Mouse (Mus musculus): ENCODE results near the gene Tmem253. TPM values are rescaled to one million over a fixed set of nuclear protein-coding genes. Genes with fewer than 3 reads are reported as not detected.

The Tmem253 gene
- polyA plus RNA-seq, 1 experiment from 2014 or later = 0.62 TPM

GRCm38 (mm10) chr14:51987177-51987576 lies 28.3 kb upstream of the Tmem253 start:
- Histone ChIP-seq H3K4me1 (ENCODE audit: control insufficient read depth, insufficient read depth, low read length) (peaks cover 12% of the 10 kb centered on the region), H3K27me3 (ENCODE audit: control insufficient read depth, insufficient read depth, low read length) (no peaks in the 10 kb centered on the region), H3K9ac (replicated peaks; ENCODE audit: low read depth, low read length) (no peak overlapping the region), H3K36me3 (ENCODE audit: control insufficient read depth, insufficient read depth, low read length) (peaks cover 48% of the 10 kb centered on the region), H3K4me3 (ENCODE audit: low read depth, low read length) (no peak overlapping the region), H3K27ac (ENCODE audit: low read length) (no peak overlapping the region), H3K4me2 (replicated peaks; ENCODE audit: low read depth, low read length) (no peak overlapping the region), H3K9me3 (ENCODE audit: control insufficient read depth, low read depth, low read length) (no peaks in the 10 kb centered on the region)
- no peak for ATAC-seq (ENCODE audit: insufficient number of reproducible peaks, insufficient read depth, low FRiP score, low read depth)
- 86% methylated on average over 6 of the region's 6 CpGs for whole genome bisulfite sequencing

DNA sequence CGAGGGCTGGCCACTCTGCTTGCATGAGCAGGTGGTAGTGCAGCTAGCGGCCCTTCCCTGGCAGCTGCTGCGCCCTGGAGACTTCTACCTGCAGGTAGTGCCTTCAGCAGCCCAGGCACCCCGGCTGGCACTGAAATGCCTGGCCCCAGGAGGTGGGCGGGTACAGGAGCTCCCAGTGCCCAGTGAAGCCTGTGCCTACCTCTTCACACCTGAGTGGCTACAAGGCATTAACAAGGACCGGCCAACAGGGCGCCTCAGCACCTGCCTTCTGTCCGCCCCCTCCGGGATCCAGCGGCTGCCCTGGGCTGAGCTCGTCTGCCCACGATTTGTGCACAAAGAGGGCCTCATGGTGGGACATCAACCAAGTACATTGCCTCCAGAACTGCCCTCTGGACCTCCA lies 26.7 kb upstream of the Tmem253 start:
- Histone ChIP-seq H3K27me3 (ENCODE audit: control insufficient read depth, insufficient read depth, low read length) (no peaks in the 10 kb centered on the region), H3K4me3 (ENCODE audit: low read depth, low read length) (no peak overlapping the region), H3K27ac (ENCODE audit: low read length) (no peak overlapping the region), H3K4me2 (replicated peaks; ENCODE audit: low read depth, low read length) (no peak overlapping the region), H3K4me1 (ENCODE audit: control insufficient read depth, insufficient read depth, low read length) (peaks cover 12% of the 10 kb centered on the region), H3K9ac (replicated peaks; ENCODE audit: low read depth, low read length) (no peak overlapping the region), H3K9me3 (ENCODE audit: control insufficient read depth, low read depth, low read length) (no peaks in the 10 kb centered on the region), H3K36me3 (ENCODE audit: control insufficient read depth, insufficient read depth, low read length) (peaks cover 56% of the 10 kb centered on the region)
- 81% methylated on average over 12 of the region's 12 CpGs for WGBS
- no peak for ATAC-seq (ENCODE audit: insufficient number of reproducible peaks, insufficient read depth, low FRiP score, low read depth)

- ATAC-seq (ENCODE audit: insufficient number of reproducible peaks, insufficient read depth, low FRiP score, low read depth) = no peak
- Histone ChIP-seq H3K4me3 (ENCODE audit: low read depth, low read length) (no peak overlapping the region), H3K4me2 (replicated peaks; ENCODE audit: low read depth, low read length) (no peak overlapping the region), H3K4me1 (ENCODE audit: control insufficient read depth, insufficient read depth, low read length) (peaks cover 8% of the 10 kb centered on the region; the same call in 1 of the 2 replicates), H3K9ac (replicated peaks; ENCODE audit: low read depth, low read length) (no peak overlapping the region), H3K36me3 (ENCODE audit: control insufficient read depth, insufficient read depth, low read length) (peaks cover 62% of the 10 kb centered on the region), H3K27me3 (ENCODE audit: control insufficient read depth, insufficient read depth, low read length) (no peaks in the 10 kb centered on the region), H3K27ac (ENCODE audit: low read length) (no peak overlapping the region), H3K9me3 (ENCODE audit: control insufficient read depth, low read depth, low read length) (no peaks in the 10 kb centered on the region)
- WGBS = 76% methylated on average over 12 of the region's 12 CpGs
These were observed 25.9 kb upstream of the Tmem253 start for GRCm38 (mm10) chr14:51989461-51989970.

DNA sequence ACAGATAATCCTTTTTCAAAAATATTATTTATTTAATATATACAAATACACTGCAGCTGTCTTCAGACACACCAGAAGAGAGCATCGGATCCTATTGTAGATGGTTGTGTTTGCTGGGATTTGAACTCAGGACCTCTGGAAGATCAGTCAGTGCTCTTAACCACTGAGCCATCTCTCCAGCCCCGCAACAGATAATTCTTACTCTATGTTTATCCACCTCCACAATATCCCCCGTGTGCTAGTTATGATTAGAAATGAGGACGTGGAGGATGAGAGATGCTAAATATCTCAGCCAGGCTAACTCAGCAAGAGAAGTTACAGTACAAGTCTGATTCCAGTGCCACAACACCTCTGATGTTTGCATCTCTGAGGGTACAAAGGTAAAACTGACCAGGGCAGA lies 21.0 kb upstream of the Tmem253 start:
- WGBS = 82% methylated on average over 4 of the region's 4 CpGs

DNA sequence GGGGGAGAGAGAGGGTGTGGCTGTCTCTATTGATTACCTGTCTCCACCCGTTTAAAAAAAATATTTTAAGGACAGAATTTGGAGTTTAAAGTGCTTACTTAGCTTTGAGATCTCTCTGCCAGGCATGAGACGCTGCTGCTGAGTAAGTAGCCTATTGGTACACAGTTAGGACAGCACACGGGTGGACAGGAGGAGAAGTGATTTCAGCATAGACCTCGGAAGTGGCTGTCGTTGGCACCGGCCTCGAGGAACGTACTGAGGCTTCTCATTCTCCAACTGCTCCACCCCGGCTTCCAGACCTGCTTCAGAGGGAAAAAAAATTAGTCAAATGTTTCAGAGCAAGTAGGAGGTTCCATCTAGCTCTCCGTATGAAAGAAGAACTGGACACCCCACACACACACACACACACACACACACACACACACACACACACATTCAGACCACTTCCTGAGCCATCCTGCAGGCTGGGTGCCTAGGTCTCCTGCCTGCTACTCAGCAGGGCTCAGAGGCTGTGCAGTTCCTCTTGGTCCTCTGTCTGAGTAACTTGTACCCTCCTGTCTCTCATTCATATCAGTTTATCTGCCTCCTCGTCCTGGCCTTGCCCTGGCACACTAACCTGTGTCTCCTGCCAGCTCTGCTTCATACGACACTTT lies 20.1 kb upstream of the Tmem253 start:
- Histone ChIP-seq H3K4me2 (replicated peaks; ENCODE audit: low read depth, low read length) (no peak overlapping the region), H3K4me3 (ENCODE audit: low read depth, low read length) (no peak overlapping the region), H3K27ac (ENCODE audit: low read length) (no peak overlapping the region), H3K27me3 (ENCODE audit: control insufficient read depth, insufficient read depth, low read length) (no peaks in the 10 kb centered on the region), H3K4me1 (ENCODE audit: control insufficient read depth, insufficient read depth, low read length) (no peaks in the 10 kb centered on the region), H3K9me3 (ENCODE audit: control insufficient read depth, low read depth, low read length) (no peaks in the 10 kb centered on the region), H3K36me3 (ENCODE audit: control insufficient read depth, insufficient read depth, low read length) (peaks cover 75% of the 10 kb centered on the region), H3K9ac (replicated peaks; ENCODE audit: low read depth, low read length) (no peak overlapping the region)
- no peak for ATAC-seq (ENCODE audit: insufficient number of reproducible peaks, insufficient read depth, low FRiP score, low read depth)
- WGBS = 69% methylated on average over 12 of the region's 12 CpGs

More for the DNA sequence above, 21.0 kb upstream of the Tmem253 start:
- no peaks in the 10 kb centered on the region for H3K4me1 ChIP-seq (ENCODE audit: control insufficient read depth, insufficient read depth, low read length)
- H3K9me3 ChIP-seq (ENCODE audit: control insufficient read depth, low read depth, low read length) = no peaks in the 10 kb centered on the region
- H3K36me3 ChIP-seq (ENCODE audit: control insufficient read depth, insufficient read depth, low read length) = peaks cover 76% of the 10 kb centered on the region
- no peak overlapping the region for H3K4me2 ChIP-seq (replicated peaks; ENCODE audit: low read depth, low read length)
- H3K9ac ChIP-seq (replicated peaks; ENCODE audit: low read depth, low read length) = no peak overlapping the region
- no peak overlapping the region for H3K4me3 ChIP-seq (ENCODE audit: low read depth, low read length)
- no peak overlapping the region for H3K27ac ChIP-seq (ENCODE audit: low read length)
- no peak for ATAC-seq (ENCODE audit: insufficient number of reproducible peaks, insufficient read depth, low FRiP score, low read depth)
- H3K27me3 ChIP-seq (ENCODE audit: control insufficient read depth, insufficient read depth, low read length) = no peaks in the 10 kb centered on the region

DNA sequence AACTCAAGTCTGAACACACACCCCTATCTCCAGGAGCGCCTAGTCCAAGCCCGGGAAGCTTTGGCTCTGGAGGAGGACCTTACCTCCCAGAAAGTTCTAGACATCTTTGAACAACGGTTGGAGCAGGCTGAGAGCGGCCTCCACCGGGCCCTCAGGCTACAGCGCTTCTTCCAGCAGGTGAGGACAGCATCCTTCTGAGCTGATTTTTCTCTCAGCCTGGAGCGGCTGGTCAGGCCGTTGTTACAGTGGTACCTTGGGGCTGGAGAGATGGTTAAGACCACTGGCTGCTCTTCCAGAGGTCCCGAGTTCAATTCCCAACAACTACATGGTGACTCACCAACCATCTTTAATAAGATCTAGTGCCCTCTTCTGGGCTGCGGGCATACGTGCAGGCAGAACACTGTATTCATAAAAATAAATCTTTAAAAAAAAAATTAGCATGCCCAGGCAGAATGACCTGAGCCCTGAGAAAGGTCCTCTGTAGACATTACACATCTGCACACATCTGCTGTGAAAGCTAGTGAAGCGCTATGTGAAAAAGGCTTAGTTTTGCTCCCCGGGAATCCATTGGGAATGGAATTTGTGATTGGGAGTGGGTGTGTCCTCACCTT lies 19.1 kb upstream of the Tmem253 start:
- H3K9ac ChIP-seq (replicated peaks; ENCODE audit: low read depth, low read length) = no peak overlapping the region
- H3K4me2 ChIP-seq (replicated peaks; ENCODE audit: low read depth, low read length) = no peak overlapping the region
- H3K36me3 ChIP-seq (ENCODE audit: control insufficient read depth, insufficient read depth, low read length) = peaks cover 71% of the 10 kb centered on the region
- WGBS = 83% methylated on average over 13 of the region's 13 CpGs
- no peaks in the 10 kb centered on the region for H3K27me3 ChIP-seq (ENCODE audit: control insufficient read depth, insufficient read depth, low read length)
- no peak overlapping the region for H3K27ac ChIP-seq (ENCODE audit: low read length)
- no peaks in the 10 kb centered on the region for H3K9me3 ChIP-seq (ENCODE audit: control insufficient read depth, low read depth, low read length)
- no peak overlapping the region for H3K4me3 ChIP-seq (ENCODE audit: low read depth, low read length)
- no peak for ATAC-seq (ENCODE audit: insufficient number of reproducible peaks, insufficient read depth, low FRiP score, low read depth)
- H3K4me1 ChIP-seq (ENCODE audit: control insufficient read depth, insufficient read depth, low read length) = no peaks in the 10 kb centered on the region

- Histone ChIP-seq H3K9ac (replicated peaks; ENCODE audit: low read depth, low read length) (no peak overlapping the region), H3K9me3 (ENCODE audit: control insufficient read depth, low read depth, low read length) (no peaks in the 10 kb centered on the region), H3K36me3 (ENCODE audit: control insufficient read depth, insufficient read depth, low read length) (peaks cover 68% of the 10 kb centered on the region), H3K4me2 (replicated peaks; ENCODE audit: low read depth, low read length) (no peak overlapping the region), H3K27me3 (ENCODE audit: control insufficient read depth, insufficient read depth, low read length) (no peaks in the 10 kb centered on the region), H3K4me3 (ENCODE audit: low read depth, low read length) (no peak overlapping the region), H3K27ac (ENCODE audit: low read length) (no peak overlapping the region), H3K4me1 (ENCODE audit: control insufficient read depth, insufficient read depth, low read length) (no peaks in the 10 kb centered on the region)
- 71% methylated on average over 17 of the region's 17 CpGs for WGBS
- ATAC-seq (ENCODE audit: insufficient number of reproducible peaks, insufficient read depth, low FRiP score, low read depth) = no peak
These were observed 18.6 kb upstream of the Tmem253 start for GRCm38 (mm10) chr14:51996866-51997265.

GRCm38 (mm10) chr14:51997483-51997882 lies 18.0 kb upstream of the Tmem253 start:
- Histone ChIP-seq H3K9ac (replicated peaks; ENCODE audit: low read depth, low read length) (no peak overlapping the region), H3K4me2 (replicated peaks; ENCODE audit: low read depth, low read length) (no peak overlapping the region), H3K4me1 (ENCODE audit: control insufficient read depth, insufficient read depth, low read length) (no peaks in the 10 kb centered on the region), H3K9me3 (ENCODE audit: control insufficient read depth, low read depth, low read length) (no peaks in the 10 kb centered on the region), H3K27ac (ENCODE audit: low read length) (no peak overlapping the region), H3K4me3 (ENCODE audit: low read depth, low read length) (no peak overlapping the region), H3K27me3 (ENCODE audit: control insufficient read depth, insufficient read depth, low read length) (no peaks in the 10 kb centered on the region), H3K36me3 (ENCODE audit: control insufficient read depth, insufficient read depth, low read length) (peaks cover 71% of the 10 kb centered on the region)
- WGBS = 87% methylated on average over 14 of the region's 14 CpGs
- ATAC-seq (ENCODE audit: insufficient number of reproducible peaks, insufficient read depth, low FRiP score, low read depth) = no peak

Data from stomach, embryonic 14.5 days (tissue).